Mouse (Mus musculus) skeletal muscle tissue, adult 2 months (tissue): ENCODE results near the gene Vwa8.

Experiments used
- DNase-seq: peaks from one replicate; pipeline ENCODE4 v3.0.0-alpha.2; 2012; ENCODE audit warnings: low read depth, low spot score

Gene Vwa8

GRCm38 (mm10) chr14:79076560-79077300, 227.9 kb downstream of the Vwa8 start:
- DNase-seq = peak; percentile 47

GRCm38 (mm10) chr14:79083573-79083972, 234.7 kb downstream of the Vwa8 start:
- no peak for DNase-seq

- peak; percentile 55 for DNase-seq
These were observed 237.2 kb downstream of the Vwa8 start for GRCm38 (mm10) chr14:79086006-79086405.

- peak; percentile 75 for DNase-seq
These were observed 240.6 kb downstream of the Vwa8 start for GRCm38 (mm10) chr14:79089464-79089863.

GRCm38 (mm10) chr14:79097181-79097580, 248.3 kb downstream of the Vwa8 start:
- no peak for DNase-seq

GRCm38 (mm10) chr14:79106655-79107515, 258.0 kb downstream of the Vwa8 start:
- peak; percentile 80 for DNase-seq

GRCm38 (mm10) chr14:79109375-79109774, 260.5 kb downstream of the Vwa8 start:
- DNase-seq = no peak

GRCm38 (mm10) chr14:79110012-79110411, 261.2 kb downstream of the Vwa8 start:
- no peak for DNase-seq

- no peak for DNase-seq
These were observed 263.2 kb downstream of the Vwa8 start for GRCm38 (mm10) chr14:79112050-79112449.

- no peak for DNase-seq
These were observed 265.9 kb downstream of the Vwa8 start for GRCm38 (mm10) chr14:79114526-79115383.

- DNase-seq = no peak
These were observed 269.6 kb downstream of the Vwa8 start for GRCm38 (mm10) chr14:79118457-79118856.

- peak; percentile 36 for DNase-seq
These were observed 270.5 kb downstream of the Vwa8 start for GRCm38 (mm10) chr14:79119354-79119753.

GRCm38 (mm10) chr14:79120681-79121080, 271.8 kb downstream of the Vwa8 start:
- DNase-seq = no peak

GRCm38 (mm10) chr14:79123466-79123865, 274.6 kb downstream of the Vwa8 start:
- no peak for DNase-seq

GRCm38 (mm10) chr14:79124643-79125042, 275.8 kb downstream of the Vwa8 start:
- peak; percentile 36 for DNase-seq

GRCm38 (mm10) chr14:79126176-79126575, 277.3 kb downstream of the Vwa8 start:
- DNase-seq = no peak

- no peak for DNase-seq
These were observed 286.1 kb downstream of the Vwa8 start for GRCm38 (mm10) chr14:79134891-79135334.

GRCm38 (mm10) chr14:79135441-79135840, 286.6 kb downstream of the Vwa8 start:
- no peak for DNase-seq

- no peak for DNase-seq
These were observed 287.7 kb downstream of the Vwa8 start for GRCm38 (mm10) chr14:79136585-79136984.

- DNase-seq = no peak
These were observed 288.2 kb downstream of the Vwa8 start for GRCm38 (mm10) chr14:79137100-79137499.

GRCm38 (mm10) chr14:79139096-79139651, 290.3 kb downstream of the Vwa8 start:
- no peak for DNase-seq
